Mouse (Mus musculus) MN1 (cell line): ENCODE measurements around the gene Zfp867.

ENCODE experiments used
- DNase-seq: peaks from one replicate; pipeline ENCODE4 v3.0.0-alpha.2; 2016; ENCODE audit warnings: low spot score

Zfp867 gene

DNA sequence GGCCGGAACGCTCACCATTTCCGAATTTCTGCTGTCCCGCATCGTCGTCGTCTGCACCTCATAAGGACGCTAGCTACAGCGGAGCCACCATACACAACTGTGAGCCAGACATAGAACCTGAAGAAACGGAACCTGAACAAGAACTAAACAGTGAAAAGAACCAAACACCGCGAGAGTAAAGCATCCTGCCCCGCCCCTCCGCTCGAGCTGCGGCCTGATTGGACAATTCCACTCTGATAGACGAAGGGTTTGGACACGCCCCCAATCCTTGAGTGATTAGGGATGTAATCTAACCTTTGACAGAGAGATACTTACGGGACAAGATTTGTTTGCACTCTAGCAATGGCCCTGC, at the start of gene Zfp867:
Zfp867 (minus strand) TSS at position 149 of the 352 bp plus-strand sequence.
- peak; percentile 95 for DNase-seq

DNA sequence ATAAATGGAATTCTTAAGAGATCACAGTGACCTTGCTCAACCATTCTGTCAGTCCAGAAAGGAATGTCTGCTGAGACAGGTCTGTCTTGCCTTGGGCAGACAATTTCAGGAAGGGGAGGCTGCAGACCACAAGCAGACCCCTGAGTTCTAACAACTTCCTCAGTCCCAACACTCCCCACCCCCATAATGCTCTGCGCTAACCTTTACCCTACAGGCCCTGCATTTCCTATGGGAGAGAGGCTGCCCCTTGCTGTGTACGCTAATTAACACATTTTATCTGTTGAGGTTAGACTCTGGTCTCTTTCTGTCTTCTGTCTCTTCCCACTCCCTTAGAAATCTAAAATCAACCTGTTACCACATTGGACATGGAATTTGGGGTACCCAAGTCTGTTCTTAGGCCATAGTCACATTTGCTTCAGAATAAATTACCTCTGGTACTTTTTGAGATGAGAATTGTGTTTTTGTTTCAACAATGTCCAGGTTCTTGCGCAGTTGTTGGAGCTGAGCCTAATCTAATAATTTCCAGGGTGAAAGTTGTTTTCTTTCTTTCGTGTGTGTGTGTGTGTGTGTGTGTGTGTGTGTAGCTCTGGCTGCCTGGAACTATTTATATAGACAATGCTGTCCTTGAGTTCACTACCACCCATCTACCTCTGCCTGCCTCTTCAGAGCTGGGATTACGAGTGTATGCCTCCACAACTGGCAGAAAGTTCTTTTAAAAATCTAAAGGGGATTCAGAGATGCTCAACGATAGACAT, 47.6 kb upstream of the Zfp867 start:
- no peak for DNase-seq

DNA sequence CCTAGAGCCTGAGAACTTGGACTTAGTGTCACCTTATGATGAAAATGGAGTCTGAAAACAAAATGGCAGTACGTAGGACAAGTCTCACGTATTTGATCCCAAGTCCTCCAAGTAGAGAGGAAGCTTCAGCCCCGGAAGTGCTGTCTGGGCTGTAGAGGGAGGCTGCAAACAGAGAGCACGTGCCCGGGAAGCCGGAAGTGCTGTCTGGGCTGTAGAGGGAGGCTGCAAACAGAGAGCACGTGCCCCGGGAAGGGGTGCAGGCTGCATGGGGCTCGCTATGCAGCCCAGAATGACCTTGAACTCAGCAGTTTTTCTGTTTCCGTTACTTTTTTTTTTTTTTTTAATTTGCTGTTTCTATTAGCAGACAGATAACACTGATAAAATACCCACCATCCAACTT, 46.0 kb upstream of the Zfp867 start:
- no peak for DNase-seq

DNA sequence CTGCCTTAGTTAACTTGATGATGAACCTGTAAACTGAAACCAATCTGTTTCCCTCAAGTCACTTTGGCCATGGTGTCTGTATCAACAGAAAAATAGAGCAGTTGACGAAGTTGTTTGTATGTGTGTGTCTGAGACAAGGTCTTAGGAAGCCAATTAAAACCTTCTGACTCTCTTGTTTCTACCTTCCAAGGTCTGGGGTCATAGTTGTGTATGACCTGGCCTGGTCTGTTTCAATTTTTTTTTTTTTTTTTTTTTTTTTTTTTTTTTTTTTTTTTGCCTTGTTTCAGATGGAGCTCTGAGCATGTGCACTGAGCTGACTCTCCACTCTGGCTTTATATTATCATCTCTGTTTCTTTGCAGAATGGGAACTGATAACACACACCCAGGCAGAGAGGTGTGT, 45.2 kb upstream of the Zfp867 start:
- no peak for DNase-seq

DNA sequence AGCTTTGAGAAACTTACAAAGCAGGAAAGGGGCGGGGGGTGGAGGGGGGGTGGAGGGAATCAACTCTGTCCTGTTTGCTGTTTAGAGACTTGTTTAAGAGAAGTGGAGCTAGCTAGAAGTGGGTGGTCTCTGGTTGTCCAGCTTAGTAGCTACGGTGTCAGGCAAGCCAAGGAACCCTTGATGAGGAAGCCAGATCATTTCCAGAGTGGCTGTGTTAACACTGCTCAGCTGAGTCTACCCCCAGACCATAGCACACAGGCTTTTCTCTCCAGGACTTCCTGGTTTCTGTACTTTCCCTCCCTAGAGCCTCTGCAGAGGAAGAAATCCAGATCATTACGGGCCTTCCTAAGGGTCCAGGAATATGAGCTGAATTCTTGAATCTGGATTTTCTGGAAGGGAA, 42.5 kb upstream of the Zfp867 start:
- DNase-seq = no peak

DNA sequence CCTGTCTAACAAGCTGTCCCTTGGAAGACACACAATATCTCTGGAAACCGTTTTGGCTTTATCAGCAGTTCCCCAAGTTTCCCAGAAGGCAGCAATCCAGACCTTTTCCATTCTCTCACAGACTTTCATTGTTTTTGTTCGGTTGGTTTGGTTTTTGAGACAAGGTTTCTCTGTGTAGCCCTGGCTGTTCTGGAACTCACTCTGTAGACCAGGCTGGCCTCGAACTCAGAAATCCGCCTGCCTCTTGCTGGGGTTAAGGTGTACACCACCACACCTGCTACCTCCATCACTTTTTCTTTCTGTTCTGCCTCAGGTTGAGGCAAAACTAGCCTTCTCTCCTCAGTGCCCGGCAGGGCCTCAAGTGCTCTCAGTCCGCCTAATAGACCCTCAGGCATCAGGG, 42.1 kb upstream of the Zfp867 start:
- no peak for DNase-seq

DNA sequence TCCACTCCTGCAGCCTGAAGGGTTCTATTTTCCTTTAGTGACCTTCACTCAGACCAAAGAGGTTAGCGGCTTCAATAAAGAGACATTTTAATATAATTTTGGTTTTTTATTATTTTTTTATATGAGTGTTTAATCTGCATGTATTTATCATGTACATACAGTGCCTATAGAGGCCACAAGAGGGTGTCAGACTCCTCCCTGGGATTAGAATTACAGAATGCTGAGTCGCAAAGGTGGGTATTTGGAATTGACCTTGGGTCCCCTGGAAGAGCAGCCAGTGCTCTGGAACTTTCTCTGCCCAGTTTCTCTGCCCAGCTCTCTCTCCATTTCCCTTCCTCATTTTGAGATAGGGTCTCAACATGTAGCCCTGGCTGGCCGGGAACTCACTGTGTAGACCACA, 41.3 kb upstream of the Zfp867 start:
- DNase-seq = no peak

DNA sequence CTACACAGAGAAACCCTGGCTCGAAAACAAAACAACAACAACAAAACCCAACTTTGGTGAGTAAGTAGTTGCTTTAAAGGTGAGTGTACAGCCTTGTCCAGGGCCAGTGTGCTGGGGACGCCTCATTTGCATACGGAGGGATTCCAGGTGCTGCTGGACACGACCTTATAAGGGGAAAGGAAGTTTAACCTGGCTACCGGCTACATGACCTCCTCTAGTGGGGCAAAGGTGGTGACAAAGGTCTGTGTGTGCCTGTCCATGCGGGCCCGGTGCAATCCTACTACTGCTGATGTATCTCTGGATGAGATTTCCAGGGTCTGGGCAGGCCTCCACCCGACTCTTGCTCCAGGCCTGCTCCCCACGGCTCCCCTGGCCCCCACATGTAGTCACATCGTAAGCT, 40.5 kb upstream of the Zfp867 start:
- DNase-seq = no peak

DNA sequence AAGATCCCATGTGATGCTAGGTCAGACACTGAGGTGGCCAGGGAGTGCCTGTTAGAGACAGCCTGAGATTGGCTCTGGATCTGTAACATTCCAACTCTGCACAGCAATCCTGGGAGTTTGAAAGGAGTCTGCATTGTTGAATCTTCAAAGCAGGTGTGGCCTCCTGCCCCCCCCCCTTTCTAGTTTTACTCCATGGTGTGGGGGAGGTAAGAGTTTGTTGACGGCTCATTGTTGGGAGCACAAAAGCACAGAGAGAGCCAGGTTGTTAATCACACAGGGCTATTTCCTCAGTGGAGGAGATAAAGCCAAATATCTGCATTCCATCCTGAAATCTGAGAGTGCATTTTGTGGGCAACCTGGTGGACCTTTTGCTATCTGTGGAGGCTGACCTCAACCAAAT, 39.3 kb upstream of the Zfp867 start:
- DNase-seq = no peak

DNA sequence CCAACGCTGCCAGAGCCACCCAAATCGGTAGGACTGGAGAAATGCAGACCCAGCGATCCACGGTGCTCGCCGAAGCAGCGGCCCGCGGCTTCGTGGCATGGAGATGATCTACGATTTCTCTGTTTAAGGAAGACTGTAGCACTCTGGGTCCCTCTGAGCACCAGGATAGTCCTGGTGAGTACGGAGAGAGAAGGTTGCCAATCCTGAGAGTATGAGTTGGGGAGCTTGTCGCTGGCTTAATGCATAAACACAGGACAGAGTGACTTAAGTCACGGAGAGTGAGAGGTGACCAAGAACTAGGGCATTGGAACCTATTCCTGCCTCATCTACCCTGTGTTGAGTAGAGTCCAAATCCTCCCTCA, 34.4 kb upstream of the Zfp867 start:
- no peak for DNase-seq

DNA sequence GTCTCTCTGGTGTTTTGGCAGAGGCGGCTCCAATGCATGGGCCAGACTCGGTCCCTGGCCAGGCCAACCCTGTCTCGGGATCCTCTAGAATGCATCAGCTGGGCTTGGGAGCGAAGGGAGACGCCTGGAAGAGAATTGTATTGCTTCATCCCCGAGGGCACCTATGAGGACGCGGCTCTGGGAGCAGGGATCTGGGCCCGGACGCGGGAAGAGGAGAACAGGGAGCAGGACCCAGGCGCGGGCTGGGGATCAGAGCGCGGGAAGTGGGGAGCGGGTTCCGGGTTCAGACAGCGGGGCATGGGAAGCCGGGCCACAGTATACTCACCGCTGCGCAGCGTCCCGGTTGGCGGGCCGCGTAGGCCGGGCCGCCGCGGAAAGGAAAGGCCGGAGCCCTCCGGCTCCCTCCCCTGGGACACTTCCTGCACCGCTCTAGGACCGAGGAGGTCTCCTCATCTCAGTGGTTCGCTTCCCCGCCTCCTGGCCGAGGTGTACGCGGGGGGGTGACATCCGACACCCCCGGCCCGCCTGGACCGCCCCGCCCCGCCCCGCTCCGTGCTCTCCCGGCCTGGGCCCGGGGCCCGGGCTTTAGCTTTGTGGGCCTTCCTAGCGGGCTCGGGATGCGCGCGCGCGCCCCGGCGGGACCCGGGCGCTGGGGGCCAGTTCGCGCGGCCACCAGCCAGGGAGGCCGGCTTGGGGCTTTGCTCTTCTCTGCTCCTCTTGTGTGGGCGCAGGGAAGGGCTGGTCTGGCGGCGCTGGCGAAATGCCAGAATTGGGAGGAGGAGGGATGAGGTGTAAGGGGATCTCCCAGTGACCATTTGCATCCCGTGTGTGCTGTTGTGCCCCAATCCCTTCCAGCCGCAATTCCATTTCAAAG, 33.8 kb upstream of the Zfp867 start:
- DNase-seq = peak; percentile 96

DNA sequence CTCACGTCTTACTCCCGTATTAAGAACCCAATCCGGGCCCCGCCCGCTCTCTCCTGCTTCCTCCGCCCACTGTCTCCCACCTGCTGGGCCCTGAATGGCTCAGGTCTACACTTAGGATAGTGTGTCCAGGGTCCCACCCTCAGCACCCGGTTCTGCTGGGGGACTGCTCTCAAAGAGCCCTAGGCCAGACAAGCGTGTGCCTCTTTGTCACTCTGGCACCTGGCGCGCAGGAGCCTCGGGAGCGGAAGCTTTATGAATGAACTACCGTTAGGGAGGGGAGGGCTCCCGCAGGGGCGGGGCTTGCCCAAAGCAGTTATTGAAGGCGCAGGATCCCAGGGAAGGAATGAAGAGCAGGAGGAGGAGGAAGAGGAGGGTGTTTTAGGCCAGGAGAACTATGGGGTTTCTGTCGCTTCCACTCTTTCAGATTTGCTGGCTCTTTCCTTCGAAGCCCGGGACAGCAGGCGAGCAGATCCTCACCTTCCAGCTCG, 33.1 kb upstream of the Zfp867 start:
- DNase-seq = peak; percentile 83

DNA sequence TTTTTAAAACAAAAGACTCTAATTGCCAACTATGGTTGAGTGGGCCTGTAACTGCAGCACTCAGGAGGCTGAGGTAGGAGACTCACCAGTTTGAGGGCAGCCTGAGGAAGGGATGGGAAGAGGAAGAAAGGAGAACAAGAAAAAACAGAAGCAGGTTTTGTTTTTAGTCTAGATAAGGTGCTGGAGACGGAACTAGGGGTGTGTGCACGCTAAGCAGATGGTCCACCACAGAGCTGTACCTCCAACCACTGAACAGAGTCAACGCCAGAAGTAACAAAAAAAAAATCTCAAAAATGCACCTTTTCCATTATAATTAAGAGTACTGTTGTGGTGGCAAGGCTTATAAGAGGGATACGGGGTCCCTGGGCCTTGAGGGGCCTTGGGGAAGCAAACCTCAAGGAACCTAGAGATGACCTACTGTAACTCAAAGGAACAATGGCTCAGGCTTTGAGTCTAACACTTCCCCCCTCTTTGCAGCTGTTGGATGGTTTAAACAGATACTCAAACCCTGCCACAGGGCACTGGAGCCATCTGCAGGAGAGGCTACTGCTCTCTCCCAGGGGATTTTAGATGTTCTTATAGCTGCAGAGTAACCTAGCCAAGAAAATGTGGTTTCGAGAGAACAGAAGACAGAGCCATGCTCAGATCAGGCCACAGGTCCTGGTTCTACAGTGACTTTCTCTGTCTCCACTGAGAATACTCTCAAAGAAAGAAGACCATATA, 29.9 kb upstream of the Zfp867 start:
- peak; percentile 62 for DNase-seq

DNA sequence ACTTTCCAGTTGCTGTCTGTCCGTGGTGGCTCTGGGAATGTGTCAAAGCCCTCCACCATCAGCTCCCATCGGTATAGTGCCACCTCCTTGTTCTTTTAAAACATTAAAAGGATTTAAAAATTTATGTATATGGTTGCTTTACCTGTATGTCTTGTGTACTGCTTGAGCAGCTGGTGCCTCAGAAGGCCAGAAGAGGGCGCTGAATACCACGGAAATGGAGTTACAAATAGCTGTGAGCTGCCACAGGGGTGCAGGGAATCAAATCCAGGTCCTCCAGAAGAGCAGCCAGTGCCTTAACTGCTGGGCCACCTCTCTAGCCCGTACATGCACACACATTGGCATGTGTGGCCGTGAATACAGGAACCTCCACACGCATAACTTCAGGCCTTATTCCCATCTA, 25.5 kb upstream of the Zfp867 start:
- no peak for DNase-seq

DNA sequence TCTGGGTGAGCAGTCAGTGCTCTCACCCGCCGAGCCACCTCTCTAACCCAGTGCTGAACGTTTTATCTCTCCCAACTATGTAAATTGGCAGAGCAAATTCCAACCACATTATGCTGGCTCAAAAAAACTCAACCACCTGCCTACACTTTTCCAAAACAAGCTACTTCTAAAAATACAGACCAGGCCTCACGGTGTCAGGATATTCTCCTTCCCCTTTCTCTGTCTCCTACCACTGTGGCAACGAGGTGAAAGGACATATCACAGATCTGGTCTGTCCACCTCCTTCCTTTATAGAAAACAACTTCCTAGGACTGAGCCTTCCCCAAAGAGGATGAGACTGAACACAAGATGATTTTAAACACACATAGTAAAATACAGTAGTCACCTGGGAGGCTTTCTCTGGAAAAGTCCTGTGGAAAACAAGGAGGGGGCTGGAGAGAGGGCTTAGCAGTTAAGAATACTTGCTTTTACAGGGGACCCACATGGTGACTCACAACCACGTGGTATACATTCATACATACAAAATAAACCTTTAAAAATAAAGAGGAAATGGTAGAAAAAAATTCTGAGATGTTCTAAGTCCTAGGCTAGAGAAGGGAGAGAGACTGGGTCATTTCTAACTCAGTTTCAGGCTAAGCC, 24.5 kb upstream of the Zfp867 start:
- DNase-seq = no peak

DNA sequence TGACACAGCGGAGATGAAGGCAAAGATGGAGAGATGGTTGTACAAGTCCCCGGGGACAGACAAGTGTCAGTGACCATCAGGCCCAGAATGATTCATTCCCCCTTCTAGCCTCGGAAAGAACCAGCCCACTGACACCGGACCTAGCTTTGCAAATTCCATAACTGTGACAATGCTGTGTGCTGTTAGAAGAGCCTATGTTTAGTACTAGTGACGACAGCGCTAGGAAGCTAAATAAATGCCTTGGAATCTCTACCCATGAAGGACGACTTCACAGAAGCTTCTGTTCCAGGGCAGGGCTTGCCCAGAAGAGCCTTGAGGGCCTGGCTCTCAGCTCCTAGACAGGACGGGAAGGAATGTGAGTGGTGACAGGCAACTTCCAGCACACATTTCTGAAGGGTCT, 13.9 kb upstream of the Zfp867 start:
- DNase-seq = no peak

DNA sequence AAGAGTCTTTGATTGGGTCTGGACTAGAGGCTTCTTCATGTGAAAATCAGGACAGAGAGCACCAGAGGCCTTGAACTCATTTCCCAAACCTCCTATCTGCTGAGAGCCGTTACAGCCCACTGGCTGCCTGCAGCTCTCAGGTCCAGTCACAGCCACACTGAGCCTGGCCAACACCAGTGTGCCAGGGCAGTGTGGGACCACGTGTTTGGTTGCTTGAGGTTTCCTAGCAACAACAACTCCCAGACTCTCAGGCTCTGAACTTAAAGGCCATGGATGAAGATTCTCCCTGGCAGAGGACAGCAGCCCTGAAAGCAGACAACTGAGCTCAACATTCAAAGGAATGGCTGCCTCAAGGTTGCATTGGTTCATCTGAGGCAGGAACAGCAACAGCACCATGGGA, 13.4 kb upstream of the Zfp867 start:
- peak; percentile 44 for DNase-seq

DNA sequence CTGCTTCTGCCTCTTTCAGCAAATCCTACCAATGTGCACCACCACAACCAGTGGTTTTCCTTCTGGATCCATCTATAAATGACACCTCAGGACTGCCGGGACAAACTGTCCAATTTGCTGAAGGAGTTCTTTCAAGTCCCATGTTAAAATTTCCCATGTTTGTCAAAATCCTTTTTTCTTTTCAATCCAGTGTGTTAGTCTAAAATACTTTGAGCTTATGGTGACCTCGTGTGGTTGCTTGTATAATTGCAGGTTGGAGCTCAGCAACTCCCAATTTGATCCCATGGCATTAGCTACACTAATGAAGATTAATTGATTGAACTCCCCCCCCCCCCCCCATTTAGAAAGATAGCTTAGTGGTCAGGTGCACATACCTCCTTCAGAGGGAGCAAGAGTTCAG, 10.9 kb upstream of the Zfp867 start:
- DNase-seq = peak; percentile 85

DNA sequence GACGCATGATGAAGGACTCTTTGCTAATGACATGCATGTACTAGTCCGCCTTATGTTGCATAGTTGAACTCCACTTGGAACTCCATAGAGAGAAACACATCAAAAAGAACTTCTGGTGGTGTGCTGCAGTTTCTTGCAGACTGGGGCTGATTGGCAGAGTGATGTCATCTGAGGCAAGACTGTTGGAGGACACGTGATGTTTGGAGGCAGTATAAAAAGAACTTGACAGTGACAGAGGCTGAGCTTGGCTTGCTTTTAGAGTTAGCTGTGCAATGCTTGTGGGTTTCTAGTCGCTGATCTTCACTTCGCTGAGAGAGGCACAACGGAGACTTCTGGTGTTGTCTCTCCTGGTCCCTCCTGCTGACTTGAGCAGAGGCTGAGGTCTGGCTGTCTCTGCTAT, 5.0 kb upstream of the Zfp867 start:
- no peak for DNase-seq

DNA sequence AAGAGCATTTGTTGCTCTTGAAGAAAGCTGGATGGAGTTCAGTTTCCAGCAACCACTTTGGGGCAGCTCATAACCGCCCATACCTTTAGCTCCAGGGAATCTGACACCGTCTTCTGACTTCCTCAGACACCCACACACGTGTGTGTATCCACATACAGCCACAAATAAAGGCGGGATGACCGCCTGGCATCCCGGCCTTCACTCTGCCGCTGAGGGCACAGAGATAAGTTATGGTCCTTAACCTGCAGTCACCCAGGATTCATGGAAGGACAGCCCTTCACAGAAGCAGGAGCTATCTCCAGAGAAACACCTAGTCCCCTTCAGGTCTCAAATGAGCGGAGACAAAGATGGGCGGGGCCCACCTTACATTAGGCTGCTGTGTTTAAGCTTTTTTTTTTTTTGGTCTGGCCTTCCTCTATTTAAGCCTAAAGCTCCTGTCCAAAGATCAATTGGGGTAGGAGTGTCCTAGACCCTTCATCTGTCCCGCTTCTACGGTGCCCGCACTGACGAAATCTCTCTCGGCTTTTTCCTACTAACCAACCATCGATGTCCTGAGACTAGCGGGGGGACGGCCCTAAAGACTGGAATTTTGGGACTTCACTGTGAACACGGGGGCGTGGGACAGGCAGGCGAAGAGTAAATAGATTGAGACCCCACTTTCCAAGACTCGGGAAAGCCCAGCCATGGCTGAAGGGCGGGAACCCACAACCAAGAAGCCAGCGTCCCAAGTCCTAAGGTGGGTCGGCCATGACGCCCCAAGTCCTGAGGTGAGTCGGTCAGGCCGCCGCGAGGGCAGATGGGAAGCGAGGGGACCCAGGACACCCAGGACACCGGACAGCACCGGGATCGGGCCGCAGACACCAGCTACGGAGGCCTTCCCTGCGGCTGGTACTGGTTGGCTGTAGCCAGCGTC, 605 bp downstream of the Zfp867 start:
- peak; percentile 60 for DNase-seq

DNA sequence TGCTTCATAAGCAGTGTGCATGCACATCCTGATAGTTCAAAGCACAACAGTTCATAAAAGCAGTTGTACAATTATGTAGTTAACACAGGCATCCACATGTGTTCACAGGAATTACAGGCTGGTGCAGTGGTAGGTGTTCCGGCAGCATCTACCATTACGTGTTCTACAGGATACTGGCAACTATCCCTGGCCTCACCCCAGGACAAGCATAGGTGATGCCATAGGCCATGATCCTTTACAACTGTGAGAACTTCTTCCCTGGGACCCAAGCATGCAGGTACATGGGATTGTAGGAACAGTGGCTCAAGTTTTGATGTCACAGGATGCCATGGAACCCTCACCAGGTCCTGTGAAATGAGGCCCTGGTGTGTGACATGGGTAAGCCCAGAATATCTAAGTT, 11.8 kb downstream of the Zfp867 start:
- no peak for DNase-seq
